Mouse (Mus musculus): ENCODE measurements at regions not wholly inside any gene's neighbourhood (a gene's known extent, or its start where the extent isn't known, plus 50 kb on each side); places are given as distances from the start of the nearest gene placed in this dataset.
A peak's percentile ranks its signal among the peaks of the same experiment; 100 is the strongest.

DNA sequence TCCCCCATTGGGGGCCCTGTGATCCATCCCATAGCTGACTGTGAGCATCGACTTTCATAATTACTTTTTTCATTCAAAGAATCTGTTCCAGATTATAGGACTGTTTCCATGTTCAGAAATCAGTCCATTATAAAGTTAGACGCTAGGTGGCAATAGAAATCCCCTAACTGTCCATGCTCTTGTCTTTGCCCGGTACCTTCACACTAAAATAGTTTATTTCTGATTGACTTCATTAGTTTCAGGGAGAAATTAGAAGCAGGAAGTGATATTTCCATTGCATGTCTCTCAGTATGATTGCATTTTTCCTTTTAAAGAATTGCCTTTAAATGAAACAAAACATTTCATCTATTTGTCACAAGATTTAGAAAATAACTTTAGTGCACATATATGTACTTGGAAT is 131.7 kb downstream of the Fbxo8 start:
- 23% methylated on average over 3 of the region's 3 CpGs for WGBS
- no peaks in the 10 kb centered on the region for H3K36me3 ChIP-seq
- no peak for DNase-seq (ENCODE audit: low spot score)

DNA sequence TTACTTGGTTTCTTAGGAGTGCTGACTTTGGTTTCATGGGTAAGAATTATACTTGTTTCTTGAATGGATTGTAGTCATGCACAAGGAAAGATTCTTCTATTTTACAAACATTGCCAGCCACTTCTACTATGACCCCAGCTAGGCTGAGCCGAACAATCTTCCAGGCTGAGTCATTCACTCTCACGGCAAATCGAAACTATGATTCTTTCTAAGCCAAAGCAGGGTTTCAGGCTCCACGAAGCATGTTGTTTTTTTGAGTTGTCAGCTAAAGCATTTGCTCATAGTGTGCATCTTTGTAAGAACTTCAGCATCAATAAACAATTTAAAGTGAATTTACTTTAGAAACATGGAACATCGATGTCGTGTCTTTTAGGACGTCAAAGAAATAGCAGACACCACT is 133.5 kb downstream of the Fbxo8 start:
- Histone ChIP-seq H3K4me3 (no peak overlapping the region), H3K4me1 (peaks cover 4% of the 10 kb centered on the region; the same call in 1 of the 2 replicates), H3K36me3 (no peaks in the 10 kb centered on the region), H3K9me3 (replicated peaks) (no peaks in the 10 kb centered on the region), H3K27me3 (ENCODE audit: low read depth, poor library complexity, severe bottlenecking) (no peaks in the 10 kb centered on the region), H3K27ac (no peak overlapping the region)
- WGBS = 89% methylated on average over 7 of the region's 7 CpGs
- no peak for DNase-seq (ENCODE audit: low spot score)

More for the DNA sequence above, 131.7 kb downstream of the Fbxo8 start:
- no peaks in the 10 kb centered on the region for H3K9me3 ChIP-seq (replicated peaks)
- H3K27ac ChIP-seq = no peak overlapping the region
- H3K27me3 ChIP-seq (ENCODE audit: low read depth, poor library complexity, severe bottlenecking) = no peaks in the 10 kb centered on the region
- H3K4me3 ChIP-seq = no peak overlapping the region
- peaks cover 4% of the 10 kb centered on the region; the same call in 1 of the 2 replicates for H3K4me1 ChIP-seq

DNA sequence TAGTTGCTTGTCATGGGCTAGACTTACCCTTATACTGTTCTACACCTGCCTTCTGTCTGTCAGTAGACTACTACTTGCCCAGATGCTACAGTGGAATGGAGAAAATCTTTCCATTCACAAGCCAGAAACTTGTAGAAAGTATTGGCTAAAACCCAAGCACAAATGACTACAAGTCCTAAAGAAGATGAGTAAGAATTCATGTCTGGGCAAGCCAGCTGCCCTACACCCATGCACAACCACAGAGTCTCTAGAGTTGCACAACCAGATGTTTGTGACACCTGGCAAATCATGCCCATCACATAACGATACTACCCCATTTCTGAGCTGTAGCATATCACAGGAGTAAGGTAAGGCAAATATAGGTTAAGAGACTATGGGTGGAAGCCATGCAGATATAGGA is 144.5 kb downstream of the Fbxo8 start:
- DNase-seq (ENCODE audit: low spot score) = no peak
- Histone ChIP-seq H3K4me3 (no peak overlapping the region), H3K4me1 (no peaks in the 10 kb centered on the region), H3K36me3 (no peaks in the 10 kb centered on the region), H3K27me3 (ENCODE audit: low read depth, poor library complexity, severe bottlenecking) (no peaks in the 10 kb centered on the region), H3K27ac (no peak overlapping the region), H3K9me3 (replicated peaks) (no peaks in the 10 kb centered on the region)
- 86% methylated on average over 1 of the region's 1 CpGs for WGBS

DNA sequence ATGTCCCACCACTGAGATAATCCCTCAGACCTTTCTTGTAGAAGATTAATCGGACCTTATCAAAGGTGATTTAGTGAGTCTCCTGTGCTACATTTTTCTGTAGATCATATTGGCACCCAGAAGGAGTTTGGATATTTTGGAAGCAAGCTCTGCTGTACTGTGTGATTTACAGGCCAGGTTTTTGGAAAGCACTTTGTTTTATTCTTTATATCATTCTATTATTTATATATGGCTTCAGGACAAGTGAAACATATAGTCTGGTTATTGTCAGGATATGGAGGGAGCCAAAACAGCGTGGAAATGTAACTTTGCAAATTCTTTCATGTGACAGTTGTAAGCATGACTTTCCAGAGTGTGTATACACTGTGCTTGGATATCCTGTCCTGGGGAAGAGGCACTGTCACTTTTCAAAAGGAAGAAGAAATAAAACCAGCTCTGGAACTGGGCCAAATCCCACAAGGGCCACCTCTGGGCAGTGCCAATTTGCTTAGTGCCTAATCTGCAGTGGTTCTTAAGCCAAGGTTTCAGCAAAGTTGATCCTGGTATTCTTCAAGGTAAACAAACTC is 149.8 kb downstream of the Fbxo8 start:
- Histone ChIP-seq H3K27ac (no peak overlapping the region), H3K4me1 (peaks cover 6% of the 10 kb centered on the region; the same call in 1 of the 2 replicates), H3K4me3 (no peak overlapping the region), H3K27me3 (ENCODE audit: low read depth, poor library complexity, severe bottlenecking) (no peaks in the 10 kb centered on the region), H3K36me3 (no peaks in the 10 kb centered on the region), H3K9me3 (replicated peaks) (no peaks in the 10 kb centered on the region)
- WGBS = 84% methylated on average over 2 of the region's 2 CpGs
- no peak for DNase-seq (ENCODE audit: low spot score)

DNA sequence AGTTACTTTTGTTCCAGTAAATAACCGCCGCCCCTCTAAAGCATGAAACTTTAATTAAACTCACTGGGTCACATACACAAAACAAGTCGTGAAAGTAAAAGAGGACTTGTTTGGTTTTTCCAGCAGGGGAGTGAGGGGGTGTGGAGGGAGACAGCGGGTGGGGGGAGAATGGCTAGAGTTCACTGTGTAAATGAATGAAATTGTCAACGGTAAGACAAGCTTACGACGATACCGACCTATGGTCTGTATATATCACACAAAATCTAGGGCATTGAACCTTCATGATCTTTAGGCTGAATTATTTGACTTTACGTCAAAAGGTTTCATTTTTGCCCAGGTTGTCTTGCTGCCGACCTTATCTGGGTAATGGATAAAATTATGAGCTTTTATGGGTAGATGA is 155.5 kb downstream of the Fbxo8 start:
- Histone ChIP-seq H3K27ac (peak overlapping the region; percentile 62; the same call in 1 of the 2 replicates), H3K36me3 (no peaks in the 10 kb centered on the region), H3K9me3 (replicated peaks) (no peaks in the 10 kb centered on the region), H3K27me3 (ENCODE audit: low read depth, poor library complexity, severe bottlenecking) (no peaks in the 10 kb centered on the region), H3K4me1 (peaks cover 23% of the 10 kb centered on the region), H3K4me3 (no peak overlapping the region)
- WGBS = 41% methylated on average over 10 of the region's 10 CpGs
- DNase-seq (ENCODE audit: low spot score) = no peak

DNA sequence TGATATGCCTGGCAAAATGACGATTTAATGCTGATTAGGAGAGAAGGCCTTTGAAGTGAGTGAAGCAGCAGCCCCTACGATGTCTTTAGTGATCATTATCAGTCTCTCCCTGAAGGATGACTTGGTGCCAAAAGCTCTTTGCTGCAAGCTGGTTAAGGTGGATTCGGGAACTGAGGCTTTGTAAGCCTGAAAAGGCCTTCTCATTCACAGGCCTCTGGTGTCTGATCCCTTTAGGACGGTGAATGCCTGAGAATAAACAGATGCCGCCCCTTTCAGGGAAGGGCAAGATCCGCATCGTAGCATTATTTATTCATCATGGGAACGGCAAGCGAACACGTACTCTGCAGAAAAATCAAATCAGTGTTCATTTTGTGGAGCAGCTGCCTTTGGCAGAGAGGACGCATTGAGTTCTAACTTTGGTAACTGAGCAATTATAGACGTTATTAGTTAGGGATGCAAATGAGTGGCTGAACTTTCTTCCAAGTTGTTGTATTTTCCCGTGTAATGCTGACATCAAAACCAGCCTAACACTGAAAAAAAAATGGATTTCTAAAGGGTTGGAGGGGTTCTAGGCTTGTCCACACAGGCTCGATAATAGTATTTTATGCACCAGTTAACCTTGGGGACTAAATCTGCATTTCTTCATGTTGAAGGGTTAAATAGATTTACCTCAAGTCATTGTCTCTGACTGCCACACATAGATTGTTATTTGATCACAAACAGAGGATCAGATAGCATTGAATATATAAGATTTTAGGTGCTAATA is 156.2 kb downstream of the Fbxo8 start:
- no peaks in the 10 kb centered on the region for H3K27me3 ChIP-seq (ENCODE audit: low read depth, poor library complexity, severe bottlenecking)
- 29% methylated on average over 14 of the region's 14 CpGs for WGBS
- H3K36me3 ChIP-seq = no peaks in the 10 kb centered on the region
- H3K4me1 ChIP-seq = peaks cover 23% of the 10 kb centered on the region
- no peaks in the 10 kb centered on the region for H3K9me3 ChIP-seq (replicated peaks)
- peak; percentile 47 for DNase-seq (ENCODE audit: low spot score)
- peak overlapping the region; percentile 22; the same call in 1 of the 2 replicates for H3K4me3 ChIP-seq
- peak overlapping the region; percentile 62; the same call in 1 of the 2 replicates for H3K27ac ChIP-seq

DNA sequence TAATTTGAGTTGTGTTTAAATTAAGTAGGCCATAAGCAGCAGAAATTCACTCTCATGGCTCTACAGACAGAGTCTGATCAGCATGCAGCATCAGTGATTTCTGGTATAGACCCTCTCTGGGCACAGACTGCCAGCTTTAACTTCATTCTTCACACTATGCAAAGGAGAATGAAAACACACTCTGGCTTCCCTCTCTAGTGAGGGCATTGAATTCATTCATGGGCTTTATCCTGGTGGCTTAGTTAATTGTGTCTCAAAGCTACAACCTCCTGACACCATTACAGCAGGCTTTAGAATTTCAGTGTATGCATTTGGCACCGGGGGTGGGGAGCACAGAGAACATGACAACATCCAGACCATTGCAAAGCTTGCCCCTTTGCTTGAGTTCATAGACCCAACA is 169.1 kb downstream of the Fbxo8 start:
- Histone ChIP-seq H3K9me3 (replicated peaks) (no peaks in the 10 kb centered on the region), H3K27ac (no peak overlapping the region), H3K4me3 (no peak overlapping the region), H3K27me3 (ENCODE audit: low read depth, poor library complexity, severe bottlenecking) (no peaks in the 10 kb centered on the region), H3K4me1 (no peaks in the 10 kb centered on the region), H3K36me3 (no peaks in the 10 kb centered on the region)
- 77% methylated on average over 1 of the region's 1 CpGs for WGBS
- DNase-seq (ENCODE audit: low spot score) = no peak

DNA sequence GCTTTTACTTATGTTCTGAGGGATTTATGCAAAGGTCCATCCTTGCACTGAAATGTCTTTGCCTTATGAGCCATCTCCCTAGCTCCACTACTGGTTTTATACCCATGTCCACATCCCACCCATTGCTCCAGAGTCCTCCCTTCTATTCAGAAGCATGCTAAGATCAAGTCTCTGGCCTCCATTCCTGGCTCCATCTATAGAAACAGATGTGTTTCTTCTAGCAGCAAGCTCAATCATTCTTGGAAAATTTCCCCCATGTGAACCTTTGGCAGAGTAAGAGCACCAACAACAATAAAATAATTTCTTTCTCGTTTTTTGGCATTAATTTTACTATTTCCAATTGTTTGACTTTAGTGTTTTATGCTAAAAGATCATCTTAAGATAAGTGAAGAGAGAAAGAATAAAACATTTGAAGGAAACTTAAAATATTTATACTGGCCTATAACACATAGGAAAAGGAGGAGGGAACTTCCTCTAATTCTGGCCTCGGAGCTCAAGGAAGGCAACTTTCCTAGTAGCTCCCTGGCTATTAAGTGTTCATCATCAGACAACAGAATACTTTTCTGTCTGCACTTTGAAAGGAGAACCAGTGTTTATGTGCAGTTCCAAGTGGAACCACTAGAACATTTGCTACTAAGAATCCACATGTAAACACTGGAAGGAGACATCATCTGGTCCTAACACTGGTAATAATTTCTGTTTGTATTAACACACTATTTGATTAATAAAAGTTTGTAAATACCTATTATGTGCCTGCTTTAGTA is 171.8 kb downstream of the Fbxo8 start:
- H3K4me1 ChIP-seq = no peaks in the 10 kb centered on the region
- no peaks in the 10 kb centered on the region for H3K36me3 ChIP-seq
- WGBS = 74% methylated on average over 2 of the region's 2 CpGs
- no peak for DNase-seq (ENCODE audit: low spot score)
- no peaks in the 10 kb centered on the region for H3K9me3 ChIP-seq (replicated peaks)
- no peak overlapping the region for H3K27ac ChIP-seq
- no peak overlapping the region for H3K4me3 ChIP-seq
- no peaks in the 10 kb centered on the region for H3K27me3 ChIP-seq (ENCODE audit: low read depth, poor library complexity, severe bottlenecking)

DNA sequence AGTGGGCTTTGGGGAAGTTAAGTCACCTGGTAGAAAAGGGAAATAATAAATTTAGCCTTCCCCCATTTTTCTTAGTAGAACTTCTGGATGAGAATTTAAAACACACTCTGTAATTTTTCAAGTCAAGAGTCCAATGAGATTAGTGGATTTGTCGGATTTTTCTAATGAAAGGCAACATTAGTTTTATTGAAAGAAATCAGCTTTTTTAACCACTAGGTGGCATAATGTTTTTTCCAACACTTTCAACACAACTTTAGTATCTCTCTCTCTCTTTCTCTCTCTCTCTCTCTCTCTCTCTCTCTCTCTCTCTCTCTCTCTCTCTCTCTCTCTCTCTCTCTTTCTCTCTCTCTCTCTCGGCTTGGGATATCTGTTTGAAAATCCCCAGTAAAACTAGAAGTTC is 173.7 kb downstream of the Fbxo8 start:
- H3K9me3 ChIP-seq (replicated peaks) = no peaks in the 10 kb centered on the region
- no peaks in the 10 kb centered on the region for H3K36me3 ChIP-seq
- no peak overlapping the region for H3K4me3 ChIP-seq
- H3K27me3 ChIP-seq (ENCODE audit: low read depth, poor library complexity, severe bottlenecking) = no peaks in the 10 kb centered on the region
- 83% methylated on average over 2 of the region's 2 CpGs for WGBS
- DNase-seq (ENCODE audit: low spot score) = no peak
- H3K4me1 ChIP-seq = no peaks in the 10 kb centered on the region
- H3K27ac ChIP-seq = no peak overlapping the region

DNA sequence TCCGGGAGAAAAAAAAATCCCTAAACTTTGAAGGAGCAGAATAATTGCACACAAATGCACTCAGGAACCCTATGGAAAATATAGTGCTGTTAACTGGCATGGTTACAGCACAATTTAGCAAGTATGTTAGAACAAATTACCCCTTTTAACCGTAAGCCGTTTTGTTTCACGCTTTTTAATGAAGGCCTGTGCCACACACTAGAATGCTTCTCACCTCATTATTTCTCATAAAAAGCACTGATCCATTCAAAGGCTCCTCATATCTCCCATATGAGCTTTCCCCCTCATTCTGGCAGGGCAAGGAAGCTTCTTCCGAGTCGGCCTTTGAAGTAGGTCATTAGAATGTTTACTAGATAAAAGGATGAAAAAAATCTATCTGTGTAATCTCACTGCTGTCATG is 182.4 kb downstream of the Fbxo8 start:
- no peaks in the 10 kb centered on the region for H3K36me3 ChIP-seq
- 31% methylated on average over 6 of the region's 6 CpGs for WGBS
- no peak overlapping the region for H3K27ac ChIP-seq
- no peak overlapping the region for H3K4me3 ChIP-seq
- peaks cover 14% of the 10 kb centered on the region for H3K4me1 ChIP-seq
- H3K27me3 ChIP-seq (ENCODE audit: low read depth, poor library complexity, severe bottlenecking) = no peaks in the 10 kb centered on the region
- no peaks in the 10 kb centered on the region for H3K9me3 ChIP-seq (replicated peaks)
- no peak for DNase-seq (ENCODE audit: low spot score)

DNA sequence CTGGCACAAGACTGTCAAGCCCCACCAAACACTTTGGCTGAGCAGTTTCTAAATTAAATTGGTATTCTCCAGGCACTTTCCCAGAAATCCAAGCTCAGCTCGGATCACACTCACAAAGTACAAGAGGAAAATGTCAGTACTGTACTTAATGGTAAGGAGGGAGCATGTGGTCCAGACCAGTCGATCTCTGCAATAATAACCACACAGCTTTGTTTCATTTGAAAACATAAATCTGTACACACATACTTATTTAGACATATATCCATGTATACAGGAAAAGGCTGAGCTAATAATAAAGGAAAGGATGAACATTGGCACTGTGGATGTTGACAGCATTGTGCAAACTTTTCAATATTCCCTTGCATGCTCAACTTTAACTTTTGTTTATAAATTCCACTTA is 184.1 kb downstream of the Fbxo8 start:
- Histone ChIP-seq H3K27ac (no peak overlapping the region), H3K36me3 (no peaks in the 10 kb centered on the region), H3K4me3 (no peak overlapping the region), H3K27me3 (ENCODE audit: low read depth, poor library complexity, severe bottlenecking) (no peaks in the 10 kb centered on the region), H3K9me3 (replicated peaks) (no peaks in the 10 kb centered on the region), H3K4me1 (peaks cover 14% of the 10 kb centered on the region)
- 58% methylated on average over 2 of the region's 2 CpGs for WGBS
- DNase-seq (ENCODE audit: low spot score) = no peak

DNA sequence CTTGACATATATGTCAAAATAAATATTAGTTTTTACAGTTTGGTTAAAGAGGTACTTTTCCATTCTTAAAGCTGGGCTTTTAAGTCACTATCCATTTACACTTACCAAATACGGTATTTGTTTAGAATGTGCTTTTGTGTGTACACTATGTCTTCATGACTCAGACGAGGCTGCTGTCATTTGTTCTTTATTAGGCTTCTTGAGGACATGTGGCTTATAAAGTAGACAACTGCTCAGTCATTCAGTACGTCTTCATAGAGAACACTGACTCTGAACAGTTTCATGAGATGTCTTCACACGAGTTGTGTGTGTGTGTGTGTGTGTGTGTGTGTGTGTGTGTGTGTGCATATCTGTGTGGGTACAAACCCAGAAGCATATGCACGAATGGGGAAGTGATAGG is 216.1 kb downstream of the Fbxo8 start:
- Histone ChIP-seq H3K4me3 (no peak overlapping the region), H3K36me3 (no peaks in the 10 kb centered on the region), H3K9me3 (replicated peaks) (no peaks in the 10 kb centered on the region), H3K27ac (no peak overlapping the region), H3K27me3 (ENCODE audit: low read depth, poor library complexity, severe bottlenecking) (no peaks in the 10 kb centered on the region), H3K4me1 (no peaks in the 10 kb centered on the region)
- WGBS = 75% methylated on average over 5 of the region's 5 CpGs
- DNase-seq (ENCODE audit: low spot score) = no peak

DNA sequence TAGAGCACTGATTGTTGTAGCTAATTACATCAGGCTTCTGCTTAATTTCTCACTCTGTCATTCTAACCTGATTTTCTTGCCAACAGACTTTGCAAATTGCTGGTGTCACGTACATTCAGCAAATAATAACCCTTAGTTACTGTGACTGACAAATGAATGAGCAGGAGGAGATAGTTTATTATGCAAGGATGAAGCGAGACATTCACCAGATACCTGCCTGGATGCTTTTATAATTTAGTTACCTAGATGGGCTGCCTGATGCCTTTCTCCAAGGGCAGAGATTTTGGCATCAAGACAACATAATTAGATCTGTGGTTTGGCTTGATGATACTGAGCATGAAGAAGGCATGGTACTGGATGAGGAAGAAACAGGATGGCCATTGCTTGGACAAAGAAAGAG is 233.6 kb downstream of the Fbxo8 start:
- Histone ChIP-seq H3K27me3 (ENCODE audit: low read depth, poor library complexity, severe bottlenecking) (no peaks in the 10 kb centered on the region), H3K36me3 (no peaks in the 10 kb centered on the region), H3K4me3 (no peak overlapping the region), H3K27ac (no peak overlapping the region), H3K4me1 (no peaks in the 10 kb centered on the region), H3K9me3 (replicated peaks) (no peaks in the 10 kb centered on the region)
- 66% methylated on average over 2 of the region's 2 CpGs for WGBS
- no peak for DNase-seq (ENCODE audit: low spot score)
